Mouse (Mus musculus) limb, embryonic 12.5 days (tissue): Measurements from ENCODE around the gene Pex5. TPM values are rescaled to one million over a fixed set of nuclear protein-coding genes. Genes with fewer than 3 reads are reported as not detected.

Experiments
- ATAC-seq: fragments of 200-750 bp; cut with Nextera tagmentation; 2 replicates; pipeline ENCODE4 v1.8.0; 2017; ENCODE audit warnings: low read depth, moderate TSS enrichment; ENCODE audit not compliant: insufficient number of reproducible peaks, insufficient read depth, low FRiP score, low TSS enrichment
- H3K27ac ChIP-seq: fragments of 300-500 bp; sonication (generic); 2 replicates; pipeline ENCODE4 v1.5.1; 2016; ENCODE audit warnings: mild to moderate bottlenecking, moderate library complexity
- H3K27me3 ChIP-seq: fragments of 300-500 bp; sonication (generic); 2 replicates; pipeline ENCODE4 v1.6.1; 2016; ENCODE audit warnings: mild to moderate bottlenecking, moderate library complexity
- H3K36me3 ChIP-seq: fragments of 300-500 bp; sonication (generic); 2 replicates; pipeline ENCODE4 v1.6.1; 2016; ENCODE audit warnings: mild to moderate bottlenecking, moderate library complexity
- H3K4me1 ChIP-seq: fragments of 300-500 bp; sonication (generic); replicated peaks from 2 replicates; pipeline ENCODE4 v1.6.1; 2016
- H3K4me2 ChIP-seq: fragments of 300-500 bp; sonication (generic); 2 replicates; pipeline ENCODE4 v1.6.1; 2016; ENCODE audit warnings: mild to moderate bottlenecking, moderate library complexity
- H3K4me3 ChIP-seq: fragments of 300-500 bp; sonication (generic); replicated peaks from 2 replicates; pipeline ENCODE4 v1.5.1; 2016; ENCODE audit warnings: mild to moderate bottlenecking
- H3K9ac ChIP-seq: fragments of 300-500 bp; sonication (generic); replicated peaks from 2 replicates; pipeline ENCODE4 v1.6.1; 2016; ENCODE audit warnings: mild to moderate bottlenecking, moderate library complexity
- H3K9me3 ChIP-seq: fragments of 300-500 bp; sonication (generic); 2 replicates; pipeline ENCODE4 v1.6.1; 2016; ENCODE audit warnings: mild to moderate bottlenecking, moderate library complexity
- WGBS: fragments of 180-500 bp; shearing (Covaris S2); methylation state at CpG from one replicate; pipeline ENCODE4 v1.1.7; 2016; 5-methylcytosine and 5-hydroxymethylcytosine counted together
- polyA plus RNA-seq: library from polyadenylated mRNA; unstranded; fragments of >200 nt; fragmentation: Nextera tagmentation; extraction: Ambion mirVana; gene quantifications from 2 replicates; pipeline ENCODE4 v1.2.1, GENCODE M21; 2016

Pex5 gene
- polyA plus RNA-seq: 49.8 and 50.3 TPM in 2 replicates

DNA sequence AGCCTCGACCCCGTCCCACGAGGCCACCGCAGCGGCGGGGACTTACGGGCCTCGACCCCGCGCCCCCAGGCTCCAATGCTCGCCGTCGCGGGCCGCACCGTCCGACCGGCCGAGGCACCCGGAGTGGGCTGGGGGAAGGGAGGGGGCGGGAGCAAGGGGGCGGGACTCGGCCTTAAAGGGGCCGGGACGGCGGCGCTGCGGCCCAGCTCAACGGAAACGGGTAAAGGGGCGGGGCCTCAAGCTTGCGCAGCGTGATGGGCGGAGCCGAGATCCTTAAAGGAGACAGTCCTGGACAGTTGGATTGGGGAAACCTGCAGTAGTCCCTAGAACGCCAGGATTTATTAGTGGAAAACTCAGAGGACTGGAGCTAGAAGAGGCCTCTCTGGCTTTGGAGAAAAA lies at the start of gene Pex5:
Gene Pex5 (minus strand): TSS at position 141 of the 399 bp plus-strand sequence.
- Histone ChIP-seq H3K36me3 (peaks cover 31% of the 10 kb centered on the region), H3K4me1 (peaks cover 11% of the 10 kb centered on the region), H3K27me3 (no peaks in the 10 kb centered on the region), H3K9ac (peak within 1 kb of the TSS; percentile 84), H3K9me3 (no peaks in the 10 kb centered on the region), H3K27ac (peak within 1 kb of the TSS; percentile 88), H3K4me2 (peak within 1 kb of the TSS; percentile 76), H3K4me3 (peak within 1 kb of the TSS; percentile 89)
- peak; percentile 95 for ATAC-seq
- 1% methylated on average over 34 of the region's 36 CpGs for WGBS

DNA sequence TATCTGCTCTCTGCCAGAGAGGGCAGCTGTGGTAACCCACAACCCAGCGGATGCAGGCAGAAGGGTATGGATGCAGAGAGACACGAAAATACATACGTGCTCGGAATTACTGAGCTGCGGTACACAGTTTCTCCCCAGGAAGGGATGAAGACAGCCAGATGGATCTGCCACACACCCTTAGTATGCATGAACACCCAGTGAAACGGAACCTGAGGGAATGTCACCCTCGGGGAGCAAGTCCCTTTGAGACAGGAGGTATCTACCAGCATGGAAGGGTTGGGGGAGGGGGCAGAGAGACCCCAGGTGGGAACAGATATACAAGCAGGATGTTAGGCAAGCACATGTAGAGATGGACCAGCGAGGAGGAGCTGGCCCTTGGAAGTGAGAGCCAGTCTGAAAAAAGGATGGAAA lies 49.0 kb upstream of the Pex5 start:
- Histone ChIP-seq H3K27ac (no peak overlapping the region), H3K36me3 (no peaks in the 10 kb centered on the region), H3K9me3 (no peaks in the 10 kb centered on the region), H3K4me1 (peaks cover 15% of the 10 kb centered on the region; the same call in 1 of the 2 replicates), H3K4me2 (peak overlapping the region; percentile 77), H3K4me3 (peak overlapping the region; percentile 46), H3K9ac (no peak overlapping the region; the same call in 1 of the 2 replicates), H3K27me3 (peaks cover 12% of the 10 kb centered on the region)
- 25% methylated on average over 8 of the region's 8 CpGs for WGBS
- ATAC-seq: no peak

DNA sequence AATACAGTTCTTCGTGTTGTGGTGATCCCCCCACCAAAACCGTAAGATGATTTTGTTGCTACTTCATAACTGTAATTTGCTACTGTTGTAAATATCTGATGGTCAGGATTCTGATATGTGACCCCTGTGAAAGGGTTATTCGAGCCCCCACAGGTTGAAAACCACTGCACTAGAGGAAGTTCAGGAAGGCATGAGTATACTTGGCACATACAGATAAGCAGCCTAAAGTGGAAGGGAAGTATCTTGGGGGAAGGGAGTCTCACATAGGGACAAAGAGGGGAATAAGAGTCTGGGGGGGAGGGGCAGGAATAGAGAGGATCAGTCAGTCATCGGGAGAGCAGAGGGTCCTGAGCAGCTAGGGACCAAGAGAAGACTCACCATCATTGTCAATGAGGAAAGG lies 44.5 kb upstream of the Pex5 start:
- ATAC-seq: no peak
- no peak overlapping the region for H3K4me2 ChIP-seq
- H3K27me3 ChIP-seq: peaks cover 12% of the 10 kb centered on the region
- no peaks in the 10 kb centered on the region for H3K36me3 ChIP-seq
- 85% methylated on average over 4 of the region's 4 CpGs for whole genome bisulfite sequencing
- 0 out of 2 replicates have a peak, but pooled peaks cover 8% of the 10 kb centered on the region for H3K4me1 ChIP-seq
- H3K9me3 ChIP-seq: no peaks in the 10 kb centered on the region
- H3K27ac ChIP-seq: no peak overlapping the region
- H3K4me3 ChIP-seq: no peak overlapping the region
- H3K9ac ChIP-seq: no peak overlapping the region

DNA sequence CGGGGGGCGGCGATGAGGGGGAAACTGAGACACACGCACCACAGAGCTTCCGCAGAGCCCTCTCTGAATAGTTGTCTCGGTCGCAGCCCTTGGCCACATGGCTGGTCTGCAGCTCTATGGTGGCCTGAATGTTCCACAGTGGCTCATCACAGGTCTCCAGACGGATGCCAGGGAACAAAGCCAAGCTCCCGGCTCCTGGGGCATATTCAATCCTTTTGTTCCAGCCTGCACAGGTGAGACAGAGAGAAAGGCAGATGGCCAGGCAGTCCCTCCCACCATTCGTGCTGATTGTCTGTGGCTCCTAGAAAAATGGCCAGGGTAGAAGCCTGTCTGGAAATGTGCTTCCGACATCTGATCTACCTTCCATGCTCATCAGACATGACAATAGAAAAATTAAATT lies 43.6 kb upstream of the Pex5 start:
- H3K27me3 ChIP-seq: peaks cover 6% of the 10 kb centered on the region
- H3K9ac ChIP-seq: no peak overlapping the region
- H3K4me1 ChIP-seq: no peaks in the 10 kb centered on the region
- H3K9me3 ChIP-seq: no peaks in the 10 kb centered on the region
- WGBS: 86% methylated on average over 11 of the region's 11 CpGs
- H3K27ac ChIP-seq: no peak overlapping the region
- ATAC-seq: no peak
- no peak overlapping the region for H3K4me2 ChIP-seq
- no peaks in the 10 kb centered on the region for H3K36me3 ChIP-seq
- no peak overlapping the region for H3K4me3 ChIP-seq

DNA sequence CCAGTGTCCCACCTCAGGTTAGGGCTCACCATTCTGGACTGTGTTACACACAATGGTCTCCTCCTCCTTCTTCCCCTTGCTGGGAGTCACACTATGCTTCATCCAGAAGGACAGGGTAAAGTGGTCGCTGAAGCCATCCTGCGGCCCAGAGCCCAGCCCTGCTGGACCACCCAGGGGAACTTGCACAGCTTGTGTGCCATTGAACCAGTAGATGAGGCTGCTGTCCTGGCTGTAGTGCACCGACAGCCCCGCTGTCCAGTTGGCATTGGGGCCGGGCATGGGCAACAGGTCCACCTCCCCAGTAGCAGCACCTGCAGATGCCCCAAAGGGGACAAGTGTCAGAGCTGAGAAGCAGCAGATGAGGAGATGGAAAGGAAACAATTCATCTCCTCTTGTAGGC lies 43.0 kb upstream of the Pex5 start:
- WGBS: 96% methylated on average over 5 of the region's 5 CpGs
- no peaks in the 10 kb centered on the region for H3K36me3 ChIP-seq
- ATAC-seq: no peak

DNA sequence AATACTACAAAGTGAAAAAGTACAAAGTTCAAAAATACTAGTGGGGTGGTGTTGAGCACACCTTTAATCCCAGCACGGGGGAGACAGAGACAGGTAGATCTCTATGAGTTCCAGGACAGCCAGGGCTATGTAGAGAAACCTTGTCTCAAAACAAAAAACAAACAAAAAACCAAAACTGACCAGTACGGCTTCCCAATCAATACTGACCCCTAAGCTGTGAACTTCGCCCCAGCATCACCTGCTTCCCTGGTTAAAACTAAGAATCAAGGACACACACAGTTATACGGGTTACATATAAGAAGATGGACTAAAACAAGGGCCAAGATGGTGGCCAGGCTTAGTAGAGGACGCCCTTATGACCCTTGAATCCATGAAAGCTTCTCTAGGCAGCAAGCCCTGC lies 41.4 kb upstream of the Pex5 start:
- 89% methylated on average over 5 of the region's 5 CpGs for WGBS
- Histone ChIP-seq H3K4me2 (no peak overlapping the region), H3K4me3 (no peak overlapping the region), H3K27me3 (no peaks in the 10 kb centered on the region), H3K36me3 (no peaks in the 10 kb centered on the region), H3K27ac (no peak overlapping the region), H3K4me1 (no peaks in the 10 kb centered on the region), H3K9me3 (no peaks in the 10 kb centered on the region), H3K9ac (no peak overlapping the region)
- no peak for ATAC-seq

More for the DNA sequence above, 43.0 kb upstream of the Pex5 start:
- H3K9me3 ChIP-seq: no peaks in the 10 kb centered on the region
- no peaks in the 10 kb centered on the region for H3K4me1 ChIP-seq
- no peaks in the 10 kb centered on the region; the same call in 1 of the 2 replicates for H3K27me3 ChIP-seq
- no peak overlapping the region for H3K27ac ChIP-seq
- H3K9ac ChIP-seq: no peak overlapping the region
- no peak overlapping the region for H3K4me3 ChIP-seq
- H3K4me2 ChIP-seq: no peak overlapping the region

DNA sequence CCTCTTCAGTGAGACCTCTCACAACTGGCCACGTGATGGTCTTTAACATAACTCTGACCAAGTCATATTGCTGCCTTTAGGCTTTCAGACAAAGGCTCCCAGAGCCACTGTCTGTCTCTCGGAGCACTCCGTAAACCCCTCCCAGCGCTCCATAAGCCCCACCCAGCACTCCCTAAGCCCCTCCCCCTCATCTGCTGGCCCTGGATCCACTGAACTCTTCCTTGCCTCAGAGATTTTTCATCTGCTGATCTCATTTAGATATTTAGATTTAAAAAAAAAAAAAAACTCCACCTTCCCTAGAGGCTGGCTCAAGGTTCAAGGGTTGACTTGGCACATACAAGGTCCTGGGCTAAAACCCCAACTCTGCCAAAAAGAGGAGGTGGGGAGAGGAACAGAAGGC lies 38.9 kb upstream of the Pex5 start:
- WGBS: 42% methylated on average over 4 of the region's 4 CpGs

DNA sequence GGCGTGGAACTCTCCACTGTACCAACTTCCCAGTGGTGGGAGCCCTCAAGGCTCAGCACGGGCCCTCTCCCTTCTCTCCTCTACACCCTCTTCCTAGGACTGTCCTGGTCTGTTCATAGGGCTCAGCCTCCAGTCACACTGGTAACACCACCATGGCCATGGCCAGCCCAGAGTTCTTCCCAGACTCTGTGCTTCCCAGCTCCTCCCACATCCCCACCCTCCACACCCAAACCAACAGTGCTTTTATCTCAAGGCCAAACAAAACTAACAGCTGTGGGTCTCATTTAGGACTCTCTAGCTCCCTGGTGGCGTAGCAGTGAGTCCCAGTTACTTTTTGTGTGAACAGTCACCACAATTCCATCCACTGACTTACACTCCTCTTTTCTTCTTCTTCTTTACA lies 37.1 kb upstream of the Pex5 start:
- H3K4me1 ChIP-seq: no peaks in the 10 kb centered on the region
- H3K4me2 ChIP-seq: no peak overlapping the region
- no peak for ATAC-seq
- H3K27ac ChIP-seq: no peak overlapping the region
- no peak overlapping the region for H3K9ac ChIP-seq
- H3K36me3 ChIP-seq: no peaks in the 10 kb centered on the region
- H3K9me3 ChIP-seq: no peaks in the 10 kb centered on the region
- WGBS: 69% methylated on average over 3 of the region's 3 CpGs
- no peak overlapping the region for H3K4me3 ChIP-seq
- no peaks in the 10 kb centered on the region for H3K27me3 ChIP-seq

More for the DNA sequence above, 38.9 kb upstream of the Pex5 start:
- Histone ChIP-seq H3K4me3 (no peak overlapping the region), H3K27me3 (no peaks in the 10 kb centered on the region), H3K4me1 (no peaks in the 10 kb centered on the region), H3K9ac (no peak overlapping the region), H3K27ac (no peak overlapping the region), H3K9me3 (no peaks in the 10 kb centered on the region), H3K4me2 (no peak overlapping the region), H3K36me3 (no peaks in the 10 kb centered on the region)
- ATAC-seq: no peak

DNA sequence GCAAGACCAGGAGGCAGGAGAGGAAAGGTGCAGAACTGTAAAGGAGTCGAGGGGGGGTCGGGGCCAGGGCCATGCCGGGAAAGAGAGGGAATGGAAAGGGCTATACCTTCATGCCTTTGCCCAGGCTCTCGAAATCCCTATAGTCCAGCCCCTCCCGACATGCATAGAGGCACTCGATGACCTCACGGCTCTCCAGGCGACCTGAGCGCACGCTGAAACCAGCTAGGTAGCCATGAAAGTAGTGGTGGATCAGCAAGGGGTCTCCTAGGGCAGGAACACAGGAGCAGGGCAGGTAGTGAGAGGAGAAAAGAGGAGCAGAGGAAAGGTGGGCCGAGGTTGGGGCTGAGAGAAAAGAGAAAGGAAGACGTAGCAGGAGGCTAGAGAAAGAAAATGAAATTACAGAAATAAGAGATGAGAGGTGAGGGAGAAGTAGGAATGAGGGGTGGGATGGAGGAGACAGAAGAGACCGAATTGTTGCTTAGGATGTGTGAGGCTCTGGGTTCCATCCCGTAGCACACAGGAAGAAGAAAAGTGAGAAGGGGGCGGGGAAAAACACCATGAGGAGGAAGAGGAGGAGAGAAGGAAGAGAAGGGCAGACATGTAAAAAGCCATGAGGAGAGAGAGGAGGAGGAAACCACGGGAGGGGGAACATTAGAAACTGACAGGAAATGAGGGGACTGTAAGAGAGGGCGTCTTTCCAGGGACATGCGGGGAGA lies 35.0 kb upstream of the Pex5 start:
- Histone ChIP-seq H3K4me1 (no peaks in the 10 kb centered on the region), H3K9ac (no peak overlapping the region), H3K27me3 (no peaks in the 10 kb centered on the region), H3K9me3 (no peaks in the 10 kb centered on the region), H3K36me3 (no peaks in the 10 kb centered on the region), H3K27ac (no peak overlapping the region), H3K4me3 (no peak overlapping the region), H3K4me2 (no peak overlapping the region)
- no peak for ATAC-seq
- WGBS: 86% methylated on average over 18 of the region's 18 CpGs

DNA sequence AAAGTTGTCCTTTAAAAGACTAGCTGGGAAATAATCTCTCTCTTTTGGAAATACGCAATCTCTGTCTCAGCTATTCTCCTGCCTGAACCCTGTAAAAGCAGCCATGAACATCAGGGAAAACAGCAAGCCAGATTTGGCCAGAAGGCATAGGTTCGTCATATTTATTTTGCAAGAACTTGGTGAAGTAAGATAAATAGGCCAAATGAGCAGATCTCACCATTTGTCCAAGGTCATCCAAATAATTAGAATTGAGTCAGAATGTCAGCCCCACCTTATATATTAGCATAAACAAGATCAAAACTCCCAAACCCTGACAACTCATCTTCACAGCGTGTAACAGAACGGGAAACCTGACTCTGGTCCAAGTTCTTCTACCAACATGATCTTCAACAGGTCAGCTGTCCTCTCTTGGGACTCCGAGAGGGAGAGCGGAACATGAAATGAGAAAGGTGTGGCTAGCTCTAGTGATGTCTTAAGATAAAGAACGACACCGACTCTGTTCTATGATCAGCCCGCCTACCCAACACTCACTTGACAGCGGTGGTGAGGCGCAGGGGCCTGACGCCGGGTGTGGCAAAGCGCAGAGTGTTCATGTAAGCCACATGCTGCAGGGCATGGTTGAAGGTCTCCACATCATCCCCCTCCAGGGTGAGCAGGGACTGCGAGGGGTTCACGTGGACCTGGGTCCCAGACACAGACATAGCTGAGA lies 34.2 kb upstream of the Pex5 start:
- H3K36me3 ChIP-seq: no peaks in the 10 kb centered on the region
- H3K27ac ChIP-seq: no peak overlapping the region
- 92% methylated on average over 16 of the region's 16 CpGs for WGBS
- no peak overlapping the region for H3K4me2 ChIP-seq
- H3K4me1 ChIP-seq: no peaks in the 10 kb centered on the region
- no peaks in the 10 kb centered on the region for H3K27me3 ChIP-seq
- ATAC-seq: no peak
- H3K9me3 ChIP-seq: no peaks in the 10 kb centered on the region
- H3K9ac ChIP-seq: no peak overlapping the region
- H3K4me3 ChIP-seq: no peak overlapping the region

DNA sequence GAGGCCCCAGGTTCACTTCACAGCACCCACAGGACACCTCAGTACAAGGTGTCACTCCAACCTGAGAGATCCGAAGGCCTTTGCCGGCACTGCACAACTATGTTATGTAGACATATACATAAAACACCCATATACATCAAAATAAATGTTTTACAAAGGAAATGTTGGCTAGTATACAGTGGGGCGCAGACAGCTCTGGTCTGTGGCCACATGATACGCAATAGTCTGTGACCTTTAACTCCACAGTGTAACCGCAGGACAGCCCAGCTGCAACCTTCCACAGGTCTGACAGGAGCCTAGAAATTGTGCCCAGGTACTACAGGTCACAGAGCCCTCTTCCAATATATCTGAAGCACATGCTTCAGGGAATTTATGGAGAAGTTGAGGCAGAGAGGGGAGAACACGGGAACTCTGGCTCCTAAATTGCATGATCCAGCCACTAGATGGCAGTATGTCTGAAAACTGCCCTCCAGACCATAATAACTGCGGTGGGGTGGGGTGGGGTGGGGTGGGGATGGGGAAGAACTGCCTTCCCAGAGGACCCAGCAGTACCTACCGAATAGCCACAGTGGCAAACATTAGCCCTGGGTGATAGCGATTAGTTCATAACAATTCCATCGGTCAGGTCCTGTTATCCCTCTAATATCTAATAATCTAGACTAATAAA lies 33.5 kb upstream of the Pex5 start:
- no peak overlapping the region for H3K9ac ChIP-seq
- H3K27ac ChIP-seq: no peak overlapping the region
- H3K27me3 ChIP-seq: no peaks in the 10 kb centered on the region
- H3K4me3 ChIP-seq: no peak overlapping the region
- 79% methylated on average over 10 of the region's 10 CpGs for WGBS
- no peak for ATAC-seq
- H3K36me3 ChIP-seq: no peaks in the 10 kb centered on the region
- no peak overlapping the region for H3K4me2 ChIP-seq
- H3K4me1 ChIP-seq: no peaks in the 10 kb centered on the region
- no peaks in the 10 kb centered on the region for H3K9me3 ChIP-seq
